8 mouse cellular contexts compared by ENCODE assay signal in the genomic region with DNA sequence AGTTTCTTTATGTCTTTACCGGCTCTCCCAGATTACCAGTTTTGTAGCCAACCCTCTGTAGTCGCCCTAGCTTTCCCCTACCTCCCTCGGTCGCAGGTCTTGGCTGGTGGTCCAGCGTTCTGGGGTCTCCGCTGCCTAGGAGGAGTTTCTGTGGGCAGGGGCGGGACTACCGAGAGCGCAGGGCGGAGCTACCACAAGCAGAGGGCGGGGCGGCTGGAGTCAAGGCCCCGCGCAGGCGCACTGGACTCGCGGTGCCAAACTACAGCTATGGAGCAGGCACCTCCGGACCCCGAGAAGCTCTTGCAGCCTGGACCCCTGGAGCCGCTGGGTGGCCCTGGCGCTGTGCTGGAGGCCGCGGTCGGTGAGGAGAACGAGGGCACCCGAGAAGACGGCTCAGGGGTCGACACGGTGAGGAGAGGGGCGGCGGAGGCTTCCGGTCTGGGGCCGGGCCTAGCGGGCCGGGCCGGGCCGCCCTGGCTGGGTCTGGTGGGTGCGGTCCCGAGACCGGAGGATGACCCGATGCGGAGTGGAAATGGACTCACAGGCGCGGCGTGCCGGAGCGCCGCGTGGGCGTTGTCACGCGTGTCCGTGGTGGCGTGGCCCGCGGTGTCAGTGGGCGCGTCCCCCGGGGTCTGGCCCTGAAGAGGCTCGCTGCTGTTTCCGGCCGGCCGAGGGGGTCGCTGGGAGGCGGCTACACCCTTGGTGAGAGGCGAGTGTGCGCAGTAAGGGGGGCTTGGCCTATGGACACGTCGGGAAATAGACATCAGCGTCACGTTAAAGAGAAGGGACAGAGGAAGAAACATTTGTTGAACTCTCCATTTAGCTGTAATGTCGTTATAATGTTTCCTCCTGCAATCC. TPM values are rescaled to one million over a fixed set of nuclear protein-coding genes. Genes with fewer than 3 reads are reported as not detected.
DNase-seq lines count a peak whose midpoint lies in the region; ATAC-seq lines count a peak whose summit lies in the region.

A gene (plus strand): TSS at position 249 of the 858 bp plus-strand sequence.

- WGBS in hindbrain, embryonic 15.5 days: under 1% methylated on average over 72 of the region's 72 CpGs

- H3K4me2 ChIP-seq in hindbrain, embryonic 15.5 days: peak within 1 kb of the TSS; percentile 68

- H3K27ac ChIP-seq in hindbrain, embryonic 15.5 days (replicated peaks): peak within 1 kb of the TSS; percentile 84

- peak within 1 kb of the TSS; percentile 96 for H3K4me3 ChIP-seq in hindbrain, embryonic 15.5 days

- H3K36me3 ChIP-seq in hindbrain, embryonic 15.5 days: peaks cover 3% of the 10 kb centered on the region; the same call in 1 of the 2 replicates

- DNase-seq in R1 (ENCODE audit: low read depth, low spot score): peak; percentile 92
- peak; percentile 89 to 96 for DNase-seq in cerebellum, postnatal 25 days
- DNase-seq in frontal cortex, postnatal 36 days (ENCODE audit: low spot score in 2 of 2): peak; percentile 89 to 92
- peak; percentile 86 for DNase-seq in left cerebral cortex, adult 11 months (ENCODE audit: low spot score)
- peak; percentile 95 to 96 for DNase-seq in lung, postnatal 4 days
- DNase-seq in retina, postnatal 7 days (ENCODE audit: low read depth, low spot score): peak; percentile 82
- peak; percentile 94 for DNase-seq in urinary bladder, adult 2 months (ENCODE audit: low spot score)

- peak; percentile 96 for ATAC-seq in hindbrain, embryonic 15.5 days (ENCODE audit: low FRiP score, low read depth)

- peak within 1 kb of the TSS; percentile 96 for H3K9ac ChIP-seq in hindbrain, embryonic 15.5 days

- H3K27me3 ChIP-seq in hindbrain, embryonic 15.5 days: no peaks in the 10 kb centered on the region

- peaks cover 30% of the 10 kb centered on the region for H3K4me1 ChIP-seq in hindbrain, embryonic 15.5 days (replicated peaks)

- no peaks in the 10 kb centered on the region for H3K9me3 ChIP-seq in hindbrain, embryonic 15.5 days

RNA-seq across cellular contexts. Expression of the gene that starts here (rescaled TPM):
- polyA plus RNA-seq in hindbrain, embryonic 15.5 days (2015; fragmentation: Nextera tagmentation; extraction: Ambion mirVana): 82.7 and 84.4 TPM in 2 replicates
- polyA plus RNA-seq in urinary bladder, adult 2 months (2012; rRNA removed): 21.2 and 29.7 TPM in 2 replicates

Comparison
In these comparisons a context has a peak if more than half of its experiments do, and no peak if none do; other contexts are left out.
1. Peak in every context shown above with its lines: DNase-seq, ATAC-seq, H3K4me3 ChIP-seq and H3K27ac ChIP-seq.